Mouse (Mus musculus) embryonic facial prominence, embryonic 13.5 days (tissue): ENCODE results near the gene Tnc. TPM values are rescaled to one million over a fixed set of nuclear protein-coding genes. Genes with fewer than 3 reads are reported as not detected.

Source experiments
- ATAC-seq: fragments of 200-750 bp; cut with Nextera tagmentation; 2 replicates; pipeline ENCODE4 v1.8.0; 2017; ENCODE audit warnings: low read depth; ENCODE audit not compliant: insufficient number of reproducible peaks, insufficient read depth, low FRiP score, low TSS enrichment
- H3K27ac ChIP-seq: fragments of 300-500 bp; sonication (generic); 2 replicates; pipeline ENCODE4 v1.5.1; 2015; ENCODE audit warnings: moderate library complexity, mild to moderate bottlenecking, inconsistent platforms
- H3K27me3 ChIP-seq: fragments of 300-500 bp; sonication (generic); 2 replicates; pipeline ENCODE4 v1.6.1; 2015; ENCODE audit warnings: mild to moderate bottlenecking, inconsistent platforms
- H3K36me3 ChIP-seq: fragments of 300-500 bp; sonication (generic); 2 replicates; pipeline ENCODE4 v1.6.1; 2015; ENCODE audit warnings: mild to moderate bottlenecking, inconsistent platforms
- H3K4me1 ChIP-seq: fragments of 300-500 bp; sonication (generic); 2 replicates; pipeline ENCODE4 v1.6.1; 2015; ENCODE audit warnings: inconsistent platforms
- H3K4me2 ChIP-seq: fragments of 300-500 bp; sonication (generic); 2 replicates; pipeline ENCODE4 v1.6.1; 2015; ENCODE audit warnings: moderate library complexity, mild to moderate bottlenecking, inconsistent platforms
- H3K4me3 ChIP-seq: fragments of 300-500 bp; sonication (generic); 2 replicates; pipeline ENCODE4 v1.5.1; 2015; ENCODE audit warnings: mild to moderate bottlenecking, inconsistent platforms
- H3K9ac ChIP-seq: fragments of 300-500 bp; sonication (generic); 2 replicates; pipeline ENCODE4 v1.6.1; 2015; ENCODE audit warnings: mild to moderate bottlenecking, inconsistent platforms
- H3K9me3 ChIP-seq: fragments of 300-500 bp; sonication (generic); 2 replicates; pipeline ENCODE4 v1.6.1; 2016; ENCODE audit warnings: inconsistent platforms
- WGBS: fragments of 180-500 bp; shearing (Covaris S2); methylation state at CpG from one replicate; pipeline ENCODE4 v1.1.7; 2015; ENCODE audit warnings: mixed read lengths; 5-methylcytosine and 5-hydroxymethylcytosine counted together
- polyA plus RNA-seq: library from polyadenylated mRNA; unstranded; fragments of >200 nt; fragmentation: Nextera tagmentation; extraction: Ambion mirVana; gene quantifications from 2 replicates; pipeline ENCODE4 v1.2.1, GENCODE M21; 2015

The Tnc gene
- polyA plus RNA-seq, 1 experiment from 2014 or later: 48.0 TPM

DNA sequence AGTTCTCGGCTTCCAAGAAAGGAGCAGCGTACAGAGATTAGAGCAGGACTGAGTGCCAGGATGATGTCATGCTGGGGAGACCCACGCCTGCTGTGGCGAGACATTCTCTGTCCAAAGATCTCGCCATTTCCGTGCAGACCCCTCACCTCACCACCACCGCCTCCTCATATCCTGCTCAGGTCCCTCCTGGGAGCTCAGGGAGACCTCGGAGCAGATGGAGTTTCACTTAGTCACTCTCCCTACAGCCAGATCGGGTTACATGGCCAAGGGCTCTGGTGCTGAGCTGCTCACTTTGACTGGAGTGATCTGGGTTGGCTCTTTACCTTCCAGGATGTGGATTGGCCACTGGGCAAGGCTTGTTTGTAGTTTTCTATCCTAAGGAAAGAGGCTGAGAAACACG, 18.5 kb upstream of the Tnc start:
- no peak overlapping the region for H3K27ac ChIP-seq
- H3K4me2 ChIP-seq: peak overlapping the region; percentile 32; the same call in 1 of the 2 replicates

DNA sequence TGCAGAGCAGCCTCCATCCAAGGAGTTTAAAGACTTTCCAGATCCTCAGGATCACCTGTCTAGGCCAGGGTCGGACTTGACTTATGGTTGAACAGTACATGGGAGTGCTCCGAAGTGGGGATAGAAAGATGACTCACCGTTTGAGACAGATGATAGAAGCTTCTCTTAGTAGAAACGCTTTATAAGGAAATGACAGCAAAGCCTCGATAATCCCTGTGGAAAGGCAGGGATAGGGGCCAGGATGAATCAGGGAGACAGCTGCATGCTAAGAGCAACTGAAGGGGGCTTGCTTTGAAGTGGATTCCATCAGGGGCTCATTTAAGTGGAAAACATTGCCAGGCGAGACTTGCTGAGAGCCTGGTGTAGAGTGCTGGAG, 12.0 kb upstream of the Tnc start:
- Histone ChIP-seq H3K4me2 (no peak overlapping the region), H3K4me1 (0 out of 2 replicates have a peak, but pooled peaks cover 12% of the 10 kb centered on the region), H3K27me3 (no peaks in the 10 kb centered on the region), H3K36me3 (no peaks in the 10 kb centered on the region), H3K9ac (no peak overlapping the region), H3K27ac (no peak overlapping the region), H3K9me3 (no peaks in the 10 kb centered on the region), H3K4me3 (no peak overlapping the region)
- WGBS: 53% methylated on average over 6 of the region's 6 CpGs
- ATAC-seq: no peak

More for the DNA sequence above, 18.5 kb upstream of the Tnc start:
- Histone ChIP-seq H3K4me1 (peaks cover 12% of the 10 kb centered on the region), H3K4me3 (no peak overlapping the region), H3K9ac (no peak overlapping the region), H3K36me3 (no peaks in the 10 kb centered on the region), H3K27me3 (no peaks in the 10 kb centered on the region), H3K9me3 (no peaks in the 10 kb centered on the region)
- WGBS: 37% methylated on average over 10 of the region's 10 CpGs
- ATAC-seq: no peak

DNA sequence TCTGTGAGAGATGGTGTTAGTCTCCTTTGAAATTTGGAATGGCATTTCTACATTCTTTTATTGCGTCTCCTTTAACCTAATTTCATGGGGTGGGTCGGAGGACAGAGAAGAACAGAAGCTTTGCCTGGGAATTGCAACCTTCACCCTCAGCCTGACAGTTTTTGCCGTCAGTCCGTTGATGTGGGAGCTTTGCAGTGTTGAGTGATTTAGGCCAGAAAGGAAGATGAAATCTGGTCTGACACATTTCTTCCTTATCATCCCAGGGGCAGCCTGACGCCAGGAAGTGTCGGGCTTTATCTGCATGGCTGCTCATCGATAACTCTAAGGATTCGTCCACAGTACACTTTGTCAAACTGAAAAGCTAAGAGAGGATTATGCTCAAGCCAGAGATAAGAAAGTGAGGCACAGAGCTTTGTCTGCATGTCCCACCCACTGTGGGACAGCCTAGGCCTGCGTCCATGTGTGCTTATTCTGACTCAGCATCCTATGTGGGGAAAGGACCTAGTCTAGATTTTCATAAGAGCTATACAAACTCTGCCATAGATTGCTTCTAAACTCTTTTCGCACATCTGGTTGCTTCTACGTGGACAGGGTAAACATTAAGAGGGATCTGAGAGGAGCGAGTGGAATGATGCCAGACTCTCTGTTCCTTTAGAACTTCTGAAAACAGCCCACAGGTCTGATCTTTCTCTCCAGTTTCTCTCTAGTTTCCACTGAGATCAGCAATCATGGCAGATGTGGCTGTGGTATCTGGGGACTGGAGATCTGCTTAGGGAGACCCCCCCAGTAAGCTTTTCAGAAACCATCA, 11.4 kb upstream of the Tnc start:
- no peak for ATAC-seq
- H3K36me3 ChIP-seq: no peaks in the 10 kb centered on the region
- H3K4me2 ChIP-seq: no peak overlapping the region
- no peak overlapping the region for H3K27ac ChIP-seq
- H3K27me3 ChIP-seq: no peaks in the 10 kb centered on the region
- no peak overlapping the region for H3K4me3 ChIP-seq
- 0 out of 2 replicates have a peak, but pooled peaks cover 12% of the 10 kb centered on the region for H3K4me1 ChIP-seq
- no peaks in the 10 kb centered on the region for H3K9me3 ChIP-seq
- WGBS: 69% methylated on average over 12 of the region's 12 CpGs
- no peak overlapping the region for H3K9ac ChIP-seq

DNA sequence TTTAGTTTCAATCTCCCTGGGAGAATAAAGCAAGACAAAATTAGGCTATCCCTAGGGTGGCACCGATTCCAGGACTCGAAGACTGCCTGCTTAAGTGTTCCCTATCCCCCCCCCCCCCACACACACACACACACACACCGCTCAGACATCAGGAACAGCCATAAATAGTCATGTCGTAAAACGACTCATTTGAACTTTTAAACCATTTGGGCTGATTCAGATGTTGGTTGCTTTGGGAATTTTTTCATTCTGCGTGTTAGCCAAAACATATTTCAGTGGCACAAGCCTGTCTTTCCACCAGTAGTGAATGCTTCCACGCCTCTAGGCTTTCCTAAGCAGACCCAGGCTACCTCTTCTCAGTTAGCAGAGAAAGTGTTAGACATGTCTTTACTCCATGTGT, 1.4 kb upstream of the Tnc start:
- no peak overlapping the region for H3K4me3 ChIP-seq
- no peaks in the 10 kb centered on the region for H3K36me3 ChIP-seq
- no peak overlapping the region for H3K9ac ChIP-seq
- peaks cover 43% of the 10 kb centered on the region for H3K4me1 ChIP-seq
- peaks cover 9% of the 10 kb centered on the region; the same call in 1 of the 2 replicates for H3K27me3 ChIP-seq
- H3K4me2 ChIP-seq: no peak overlapping the region
- H3K9me3 ChIP-seq: no peaks in the 10 kb centered on the region
- WGBS: 43% methylated on average over 7 of the region's 7 CpGs
- no peak overlapping the region for H3K27ac ChIP-seq
- ATAC-seq: no peak

DNA sequence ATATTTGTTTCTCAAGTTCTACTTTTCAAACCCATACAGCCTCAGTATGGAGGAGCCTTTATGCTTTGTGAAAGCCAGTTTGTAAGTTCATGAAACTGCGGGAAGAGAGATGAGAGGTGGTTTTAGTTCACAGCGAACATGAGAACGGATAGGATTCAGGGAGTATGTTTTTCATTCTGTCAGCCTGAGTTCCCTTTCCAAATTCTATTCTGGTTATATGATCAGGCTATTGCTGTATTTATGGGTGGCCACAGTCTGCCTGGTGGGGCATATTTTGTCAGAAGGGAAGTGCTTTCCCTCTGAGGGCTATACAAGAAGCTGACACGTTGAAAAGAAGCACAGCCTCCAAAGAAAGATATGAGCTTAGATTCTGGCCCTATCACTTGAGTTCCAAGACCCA, 2.9 kb downstream of the Tnc start:
- Histone ChIP-seq H3K36me3 (no peaks in the 10 kb centered on the region), H3K9ac (no peak overlapping the region), H3K4me3 (peak overlapping the region; percentile 50), H3K9me3 (no peaks in the 10 kb centered on the region), H3K4me1 (peaks cover 63% of the 10 kb centered on the region), H3K27me3 (peaks cover 9% of the 10 kb centered on the region; the same call in 1 of the 2 replicates), H3K4me2 (peak overlapping the region; percentile 66), H3K27ac (peak overlapping the region; percentile 51)
- no peak for ATAC-seq
- WGBS: 42% methylated on average over 4 of the region's 4 CpGs

DNA sequence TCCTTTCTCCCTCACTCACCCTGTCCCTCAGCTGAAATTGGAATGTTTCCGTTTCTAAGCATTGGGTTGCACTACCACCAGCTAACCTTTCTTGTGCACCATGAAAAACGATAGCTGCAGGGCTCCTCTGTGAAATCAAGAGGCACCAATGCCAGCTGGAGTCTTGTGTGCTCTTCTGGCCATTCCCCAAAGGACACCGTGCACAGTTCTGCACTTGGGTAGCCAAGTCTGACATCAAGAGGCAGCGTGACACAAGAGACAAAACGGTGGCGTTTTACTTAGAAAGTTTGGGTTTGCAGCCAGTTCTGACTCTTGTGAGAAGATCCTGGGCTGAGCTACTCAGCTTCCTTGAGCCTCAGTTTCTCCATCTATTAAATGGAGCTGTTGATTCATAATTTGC, 3.4 kb downstream of the Tnc start:
- peaks cover 9% of the 10 kb centered on the region; the same call in 1 of the 2 replicates for H3K27me3 ChIP-seq
- no peak for ATAC-seq
- no peak overlapping the region for H3K4me3 ChIP-seq
- H3K4me1 ChIP-seq: peaks cover 63% of the 10 kb centered on the region
- 60% methylated on average over 6 of the region's 6 CpGs for WGBS
- H3K9ac ChIP-seq: no peak overlapping the region
- H3K4me2 ChIP-seq: peak overlapping the region; percentile 66
- no peak overlapping the region for H3K27ac ChIP-seq
- no peaks in the 10 kb centered on the region for H3K9me3 ChIP-seq
- no peaks in the 10 kb centered on the region for H3K36me3 ChIP-seq

DNA sequence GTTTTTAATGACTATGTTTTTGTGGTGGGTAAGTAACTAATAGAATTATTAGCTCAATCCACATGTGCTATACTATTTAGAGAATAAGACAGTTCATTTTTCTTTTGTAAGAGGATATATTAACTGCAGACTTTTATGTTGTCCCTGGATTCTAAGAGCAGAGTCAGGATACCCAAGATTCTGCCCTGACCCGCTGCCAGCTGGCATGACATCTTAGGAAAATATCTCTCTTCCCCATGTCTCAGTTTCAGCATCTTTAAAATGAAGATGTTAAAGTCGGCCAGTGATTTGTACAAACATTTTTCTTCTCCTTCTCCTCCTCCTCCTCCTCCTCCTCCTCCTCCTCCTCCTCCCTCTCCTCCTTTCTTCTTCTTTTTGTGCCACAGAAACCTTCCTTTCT, 7.7 kb downstream of the Tnc start:
- Histone ChIP-seq H3K36me3 (0 out of 2 replicates have a peak, but pooled peaks cover 12% of the 10 kb centered on the region), H3K27me3 (no peaks in the 10 kb centered on the region), H3K9ac (no peak overlapping the region), H3K27ac (no peak overlapping the region), H3K9me3 (no peaks in the 10 kb centered on the region), H3K4me1 (peaks cover 27% of the 10 kb centered on the region), H3K4me3 (no peak overlapping the region), H3K4me2 (no peak overlapping the region)
- 74% methylated on average over 2 of the region's 2 CpGs for WGBS
- no peak for ATAC-seq

DNA sequence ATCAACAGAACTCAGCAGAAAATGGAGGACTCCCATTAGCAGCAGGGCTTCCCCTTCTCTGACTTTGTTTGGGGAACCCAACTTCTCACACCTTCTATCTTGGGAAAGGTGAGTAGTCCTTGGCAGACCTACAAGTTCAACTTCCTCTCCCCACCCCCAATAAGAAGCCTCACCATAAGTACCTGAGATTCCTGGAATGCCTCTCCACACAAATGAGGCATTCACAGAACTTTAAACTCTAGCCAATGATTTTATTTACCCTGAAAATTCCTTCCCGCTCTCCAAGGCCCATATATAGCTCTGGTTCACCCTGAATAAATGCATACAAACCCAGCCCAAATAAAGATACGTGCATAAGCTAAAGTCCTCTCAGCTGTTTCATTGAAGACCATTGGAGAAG, 9.3 kb downstream of the Tnc start:
- ATAC-seq: no peak
- H3K27ac ChIP-seq: no peak overlapping the region
- 82% methylated on average over 2 of the region's 2 CpGs for WGBS
- H3K27me3 ChIP-seq: no peaks in the 10 kb centered on the region
- peaks cover 14% of the 10 kb centered on the region for H3K4me1 ChIP-seq
- no peak overlapping the region for H3K4me2 ChIP-seq
- no peak overlapping the region for H3K4me3 ChIP-seq
- H3K9ac ChIP-seq: no peak overlapping the region
- no peaks in the 10 kb centered on the region for H3K9me3 ChIP-seq
- 0 out of 2 replicates have a peak, but pooled peaks cover 12% of the 10 kb centered on the region for H3K36me3 ChIP-seq

DNA sequence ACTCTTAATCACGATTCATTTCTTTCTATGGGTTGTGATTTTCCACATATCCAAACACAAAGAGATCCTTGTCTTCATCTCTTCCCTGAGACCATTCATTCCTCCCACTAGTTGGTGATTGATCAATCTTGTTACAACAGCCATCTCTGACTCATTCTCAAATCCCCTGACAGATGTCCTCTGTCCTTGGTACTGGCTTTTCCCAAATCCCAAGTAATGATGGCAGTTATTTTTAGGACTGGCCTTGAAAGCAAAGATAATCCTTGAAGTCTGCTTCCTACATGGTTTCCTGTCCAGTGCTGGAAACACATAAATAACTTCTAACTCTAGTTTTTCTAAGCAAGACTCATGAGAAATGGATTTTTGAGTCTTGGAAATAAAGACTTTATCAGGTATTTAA, 12.1 kb downstream of the Tnc start:
- H3K36me3 ChIP-seq: 0 out of 2 replicates have a peak, but pooled peaks cover 12% of the 10 kb centered on the region
- H3K27ac ChIP-seq: no peak overlapping the region
- no peak overlapping the region for H3K4me3 ChIP-seq
- WGBS: 74% methylated on average over 1 of the region's 1 CpGs
- H3K9ac ChIP-seq: no peak overlapping the region
- no peak overlapping the region for H3K4me2 ChIP-seq
- no peak for ATAC-seq
- no peaks in the 10 kb centered on the region for H3K9me3 ChIP-seq
- H3K27me3 ChIP-seq: no peaks in the 10 kb centered on the region
- H3K4me1 ChIP-seq: peaks cover 12% of the 10 kb centered on the region

DNA sequence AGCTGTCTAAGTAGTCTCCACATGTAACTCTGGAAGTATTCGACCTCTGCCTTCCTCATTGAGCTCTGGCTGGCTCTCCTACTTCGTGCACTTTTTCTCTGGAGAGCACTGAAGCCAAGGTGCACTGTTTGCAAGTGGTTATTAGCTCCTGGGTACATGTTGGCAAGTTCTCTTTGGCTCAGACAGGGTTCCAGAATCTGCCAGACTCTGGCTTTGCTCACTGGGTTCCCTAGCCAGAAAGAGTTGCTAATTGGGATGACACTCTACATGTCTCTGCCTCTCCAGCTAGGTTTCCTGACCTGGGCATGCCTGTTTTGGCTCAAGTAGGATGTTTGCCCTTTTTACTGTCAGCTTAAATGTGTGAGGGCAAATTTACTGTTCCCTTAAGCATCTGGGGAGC, 13.6 kb downstream of the Tnc start:
- Histone ChIP-seq H3K27me3 (no peaks in the 10 kb centered on the region), H3K4me3 (no peak overlapping the region), H3K4me2 (no peak overlapping the region), H3K4me1 (peaks cover 18% of the 10 kb centered on the region), H3K9me3 (no peaks in the 10 kb centered on the region), H3K36me3 (0 out of 2 replicates have a peak, but pooled peaks cover 12% of the 10 kb centered on the region), H3K9ac (no peak overlapping the region), H3K27ac (no peak overlapping the region)
- ATAC-seq: no peak
- 64% methylated on average over 2 of the region's 2 CpGs for WGBS

DNA sequence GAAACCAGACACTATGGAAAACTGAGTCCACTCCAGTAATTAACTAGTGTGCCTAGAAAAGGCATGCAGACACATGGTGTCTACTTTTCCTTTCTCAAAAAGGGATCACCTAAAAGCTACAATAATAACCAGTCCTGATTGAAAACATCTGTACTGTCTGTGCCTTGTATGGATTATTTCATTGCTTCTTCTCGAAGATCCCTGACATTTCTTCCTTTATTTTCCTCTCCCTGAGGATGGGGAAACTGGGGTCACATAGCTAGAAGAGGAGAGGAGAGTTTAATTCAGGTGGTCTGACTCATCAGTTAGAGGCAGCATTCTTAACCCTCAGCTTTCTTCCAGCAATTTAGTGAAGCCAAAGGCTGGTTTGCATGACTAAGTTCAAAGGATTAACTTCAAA, 17.3 kb downstream of the Tnc start:
- Histone ChIP-seq H3K27ac (peak overlapping the region; percentile 72), H3K4me2 (no peak overlapping the region), H3K4me3 (no peak overlapping the region), H3K36me3 (no peaks in the 10 kb centered on the region), H3K27me3 (no peaks in the 10 kb centered on the region), H3K9ac (no peak overlapping the region), H3K4me1 (peaks cover 29% of the 10 kb centered on the region), H3K9me3 (no peaks in the 10 kb centered on the region)
- ATAC-seq: no peak
- WGBS: 10% methylated on average over 1 of the region's 1 CpGs

DNA sequence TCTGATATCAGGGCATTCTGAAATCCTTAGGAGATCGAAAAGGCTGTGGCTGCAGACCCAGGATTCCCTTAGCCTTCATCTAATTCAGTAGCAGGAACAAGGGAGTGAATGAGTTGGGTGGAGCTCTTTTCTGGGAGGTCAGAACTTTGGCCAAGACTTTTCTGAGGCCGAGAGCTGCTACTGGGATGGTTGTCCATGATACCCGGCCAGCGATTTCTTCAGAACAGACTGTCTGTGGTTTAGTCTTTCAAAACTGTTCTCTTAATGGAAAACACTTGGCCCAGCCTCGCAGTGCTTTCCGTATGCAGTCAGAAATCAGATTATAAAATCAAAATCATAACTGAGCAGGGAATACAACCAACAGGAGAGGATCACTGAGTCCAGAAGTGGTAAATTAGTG, 21.2 kb downstream of the Tnc start:
- no peaks in the 10 kb centered on the region for H3K27me3 ChIP-seq
- H3K4me2 ChIP-seq: no peak overlapping the region
- H3K9ac ChIP-seq: no peak overlapping the region
- no peaks in the 10 kb centered on the region for H3K9me3 ChIP-seq
- peak overlapping the region; percentile 74 for H3K27ac ChIP-seq
- no peak for ATAC-seq
- 38% methylated on average over 6 of the region's 6 CpGs for WGBS
- H3K36me3 ChIP-seq: no peaks in the 10 kb centered on the region
- H3K4me1 ChIP-seq: peaks cover 24% of the 10 kb centered on the region
- H3K4me3 ChIP-seq: no peak overlapping the region
